Mouse (Mus musculus) embryonic fibroblast, embryonic 13.5 days (primary cell): ENCODE data around the gene Zfp683.

ENCODE experiments used
- CTCF ChIP-seq: IDR thresholded peaks from 2 replicates; pipeline ENCODE4 v1.5.1; 2011; ENCODE audit warnings: mild to moderate bottlenecking, control low read depth, low read length, moderate library complexity, borderline replicate concordance; ENCODE audit not compliant: insufficient read depth
- POLR2A ChIP-seq: IDR thresholded peaks from 2 replicates; pipeline ENCODE4 v1.6.1; 2011; ENCODE audit warnings: low read depth, mild to moderate bottlenecking, control low read depth, low read length, moderate library complexity

DNA sequence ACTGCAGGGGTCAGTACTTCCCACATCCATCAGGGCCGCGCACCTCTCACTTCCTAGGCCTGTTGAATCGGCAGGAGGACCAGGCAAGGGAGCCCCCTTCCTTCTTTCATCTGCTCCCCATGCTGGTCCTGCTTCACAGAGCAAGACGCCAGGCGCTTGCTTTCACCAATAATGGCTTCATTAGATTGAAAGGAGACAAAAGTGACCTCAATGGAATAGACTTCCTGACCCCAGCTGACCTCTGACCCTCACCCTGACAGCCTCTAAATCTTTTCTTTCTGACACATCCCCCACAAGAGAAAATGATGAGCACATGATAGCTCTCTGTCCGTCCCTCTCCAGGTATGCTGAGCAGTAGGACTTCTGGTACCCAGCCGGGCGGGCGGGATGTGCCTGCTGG lies 27.8 kb upstream of the Zfp683 start:
- TF ChIP-seq CTCF (no peak), POLR2A (no peak)
